Mouse (Mus musculus): Measurements from ENCODE around the gene Dhrs7b. TPM values are rescaled to one million over a fixed set of nuclear protein-coding genes. Genes with fewer than 3 reads are reported as not detected.
"Not testable (repeated sequence)": the region's sequence is repeated elsewhere in the genome, so short reads cannot be mapped to it uniquely, and the experiment has no call there.

Dhrs7b gene
- polyA plus RNA-seq, 1 experiment from 2014 or later: 30.7 TPM

- Histone ChIP-seq H3K4me3 (ENCODE audit: low read depth, low read length) (no peak overlapping the region), H3K27ac (replicated peaks; ENCODE audit: low read depth, low read length) (no peak overlapping the region), H3K4me2 (ENCODE audit: low read depth, low read length) (no peak overlapping the region), H3K4me1 (ENCODE audit: control insufficient read depth, insufficient read depth, low read length) (no peaks in the 10 kb centered on the region), H3K9ac (replicated peaks; ENCODE audit: low read length) (no peak overlapping the region), H3K27me3 (ENCODE audit: control insufficient read depth, insufficient read depth, low read length) (no peaks in the 10 kb centered on the region), H3K9me3 (replicated peaks; ENCODE audit: control insufficient read depth, low read length) (no peaks in the 10 kb centered on the region), H3K36me3 (replicated peaks; ENCODE audit: control insufficient read depth, insufficient read depth, low read depth, low read length) (peaks cover 11% of the 10 kb centered on the region)
- no peak for DNase-seq (ENCODE audit: low spot score)
- 0 out of 2 replicates have a peak, but pooled peaks have one; percentile 74 for ATAC-seq (replicated peaks; ENCODE audit: insufficient number of reproducible peaks, low FRiP score, low TSS enrichment, low read depth)
- 71% methylated on average over 8 of the region's 8 CpGs for WGBS
These were observed 37.5 kb downstream of the Dhrs7b start for GRCm38 (mm10) chr11:60867904-60868303.

GRCm38 (mm10) chr11:60869471-60869870 is 39.0 kb downstream of the Dhrs7b start:
- H3K9me3 ChIP-seq (replicated peaks; ENCODE audit: control insufficient read depth, low read length); H3K27ac ChIP-seq (replicated peaks; ENCODE audit: low read depth, low read length); H3K4me3 ChIP-seq (ENCODE audit: low read depth, low read length); H3K4me1 ChIP-seq (ENCODE audit: control insufficient read depth, insufficient read depth, low read length); ATAC-seq (replicated peaks; ENCODE audit: insufficient number of reproducible peaks, low FRiP score, low TSS enrichment, low read depth); H3K27me3 ChIP-seq (ENCODE audit: control insufficient read depth, insufficient read depth, low read length); H3K4me2 ChIP-seq (ENCODE audit: low read depth, low read length); H3K9ac ChIP-seq (replicated peaks; ENCODE audit: low read length); H3K36me3 ChIP-seq (replicated peaks; ENCODE audit: control insufficient read depth, insufficient read depth, low read depth, low read length); DNase-seq (ENCODE audit: low spot score): not testable (repeated sequence)
- 99% methylated on average over 6 of the region's 6 CpGs for WGBS

GRCm38 (mm10) chr11:60871409-60871808 is 41.0 kb downstream of the Dhrs7b start:
- 81% methylated on average over 4 of the region's 4 CpGs for WGBS
- no peaks in the 10 kb centered on the region for H3K9me3 ChIP-seq (replicated peaks; ENCODE audit: control insufficient read depth, low read length)

GRCm38 (mm10) chr11:60873101-60873500 is 42.7 kb downstream of the Dhrs7b start:
- Histone ChIP-seq H3K9ac (replicated peaks; ENCODE audit: low read length) (no peak overlapping the region), H3K4me3 (ENCODE audit: low read depth, low read length) (no peak overlapping the region), H3K27ac (replicated peaks; ENCODE audit: low read depth, low read length) (no peak overlapping the region), H3K36me3 (replicated peaks; ENCODE audit: control insufficient read depth, insufficient read depth, low read depth, low read length) (no peaks in the 10 kb centered on the region; the same call in 1 of the 2 replicates), H3K9me3 (replicated peaks; ENCODE audit: control insufficient read depth, low read length) (no peaks in the 10 kb centered on the region), H3K27me3 (ENCODE audit: control insufficient read depth, insufficient read depth, low read length) (no peaks in the 10 kb centered on the region), H3K4me2 (ENCODE audit: low read depth, low read length) (no peak overlapping the region), H3K4me1 (ENCODE audit: control insufficient read depth, insufficient read depth, low read length) (peaks cover 5% of the 10 kb centered on the region; the same call in 1 of the 2 replicates)
- DNase-seq (ENCODE audit: low spot score) (no peak), ATAC-seq (replicated peaks; ENCODE audit: insufficient number of reproducible peaks, low FRiP score, low TSS enrichment, low read depth) (no peak)
- 85% methylated on average over 6 of the region's 6 CpGs for WGBS

More at GRCm38 (mm10) chr11:60871409-60871808, 41.0 kb downstream of the Dhrs7b start:
- Histone ChIP-seq H3K4me1 (ENCODE audit: control insufficient read depth, insufficient read depth, low read length) (no peaks in the 10 kb centered on the region), H3K36me3 (replicated peaks; ENCODE audit: control insufficient read depth, insufficient read depth, low read depth, low read length) (no peaks in the 10 kb centered on the region; the same call in none of the 2 replicates), H3K27me3 (ENCODE audit: control insufficient read depth, insufficient read depth, low read length) (no peaks in the 10 kb centered on the region), H3K4me2 (ENCODE audit: low read depth, low read length) (no peak overlapping the region), H3K4me3 (ENCODE audit: low read depth, low read length) (no peak overlapping the region), H3K9ac (replicated peaks; ENCODE audit: low read length) (no peak overlapping the region), H3K27ac (replicated peaks; ENCODE audit: low read depth, low read length) (no peak overlapping the region)
- ATAC-seq (replicated peaks; ENCODE audit: insufficient number of reproducible peaks, low FRiP score, low TSS enrichment, low read depth): no peak
- no peak for DNase-seq (ENCODE audit: low spot score)

- peak; percentile 62 for DNase-seq (ENCODE audit: low spot score)
These were observed 47.7 kb downstream of the Dhrs7b start for GRCm38 (mm10) chr11:60878056-60878612.

GRCm38 (mm10) chr11:60878675-60879294 is 48.4 kb downstream of the Dhrs7b start, which contains the start of gene Tmem11:
Gene Tmem11, minus strand, starts transcription at chr11:60879272.
- Histone ChIP-seq H3K4me3 (ENCODE audit: low read depth, low read length) (peak within 1 kb of the TSS; percentile 96), H3K27ac (replicated peaks; ENCODE audit: low read depth, low read length) (peak within 1 kb of the TSS; percentile 82), H3K27me3 (ENCODE audit: control insufficient read depth, insufficient read depth, low read length) (no peaks in the 10 kb centered on the region), H3K4me1 (ENCODE audit: control insufficient read depth, insufficient read depth, low read length) (peaks cover 5% of the 10 kb centered on the region; the same call in 1 of the 2 replicates), H3K9ac (replicated peaks; ENCODE audit: low read length) (peak within 1 kb of the TSS; percentile 93), H3K9me3 (replicated peaks; ENCODE audit: control insufficient read depth, low read length) (no peaks in the 10 kb centered on the region), H3K36me3 (replicated peaks; ENCODE audit: control insufficient read depth, insufficient read depth, low read depth, low read length) (no peaks in the 10 kb centered on the region; the same call in 1 of the 2 replicates), H3K4me2 (ENCODE audit: low read depth, low read length) (peak within 1 kb of the TSS; percentile 61)
- peak; percentile 99 for DNase-seq (ENCODE audit: low spot score)
- under 1% methylated on average over 59 of the region's 62 CpGs for WGBS
- peak; percentile 99 for ATAC-seq (replicated peaks; ENCODE audit: insufficient number of reproducible peaks, low FRiP score, low TSS enrichment, low read depth)

More at GRCm38 (mm10) chr11:60878056-60878612, 47.7 kb downstream of the Dhrs7b start:
- H3K9ac ChIP-seq (replicated peaks; ENCODE audit: low read length): peak overlapping the region; percentile 93
- peak overlapping the region; percentile 61 for H3K4me2 ChIP-seq (ENCODE audit: low read depth, low read length)
- H3K36me3 ChIP-seq (replicated peaks; ENCODE audit: control insufficient read depth, insufficient read depth, low read depth, low read length): no peaks in the 10 kb centered on the region; the same call in 1 of the 2 replicates
- peaks cover 5% of the 10 kb centered on the region; the same call in 1 of the 2 replicates for H3K4me1 ChIP-seq (ENCODE audit: control insufficient read depth, insufficient read depth, low read length)
- H3K4me3 ChIP-seq (ENCODE audit: low read depth, low read length): peak overlapping the region; percentile 96
- peak overlapping the region; percentile 82 for H3K27ac ChIP-seq (replicated peaks; ENCODE audit: low read depth, low read length)
- ATAC-seq (replicated peaks; ENCODE audit: insufficient number of reproducible peaks, low FRiP score, low TSS enrichment, low read depth): peak; percentile 72
- H3K27me3 ChIP-seq (ENCODE audit: control insufficient read depth, insufficient read depth, low read length): no peaks in the 10 kb centered on the region
- under 1% methylated on average over 43 of the region's 52 CpGs for WGBS
- H3K9me3 ChIP-seq (replicated peaks; ENCODE audit: control insufficient read depth, low read length): no peaks in the 10 kb centered on the region

- DNase-seq (ENCODE audit: low spot score) (peak; percentile 75), ATAC-seq (replicated peaks; ENCODE audit: insufficient number of reproducible peaks, low FRiP score, low TSS enrichment, low read depth) (no peak)
- H3K27ac ChIP-seq (replicated peaks; ENCODE audit: low read depth, low read length): peak overlapping the region; percentile 63; the same call in 1 of the 2 replicates
- peak overlapping the region; percentile 96 for H3K4me3 ChIP-seq (ENCODE audit: low read depth, low read length)
- H3K9ac ChIP-seq (replicated peaks; ENCODE audit: low read length): peak overlapping the region; percentile 62
- no peaks in the 10 kb centered on the region for H3K9me3 ChIP-seq (replicated peaks; ENCODE audit: control insufficient read depth, low read length)
- peaks cover 5% of the 10 kb centered on the region; the same call in 1 of the 2 replicates for H3K4me1 ChIP-seq (ENCODE audit: control insufficient read depth, insufficient read depth, low read length)
- H3K4me2 ChIP-seq (ENCODE audit: low read depth, low read length): peak overlapping the region; percentile 48
- WGBS: 2% methylated on average over 11 of the region's 11 CpGs
- H3K27me3 ChIP-seq (ENCODE audit: control insufficient read depth, insufficient read depth, low read length): no peaks in the 10 kb centered on the region
- no peaks in the 10 kb centered on the region; the same call in 1 of the 2 replicates for H3K36me3 ChIP-seq (replicated peaks; ENCODE audit: control insufficient read depth, insufficient read depth, low read depth, low read length)
These were observed 49.0 kb downstream of the Dhrs7b start for GRCm38 (mm10) chr11:60879423-60879822.

- Histone ChIP-seq H3K9ac (replicated peaks; ENCODE audit: low read length) (no peak overlapping the region), H3K4me3 (ENCODE audit: low read depth, low read length) (no peak overlapping the region), H3K27me3 (ENCODE audit: control insufficient read depth, insufficient read depth, low read length) (no peaks in the 10 kb centered on the region), H3K27ac (replicated peaks; ENCODE audit: low read depth, low read length) (no peak overlapping the region), H3K9me3 (replicated peaks; ENCODE audit: control insufficient read depth, low read length) (no peaks in the 10 kb centered on the region), H3K4me2 (ENCODE audit: low read depth, low read length) (no peak overlapping the region), H3K4me1 (ENCODE audit: control insufficient read depth, insufficient read depth, low read length) (peaks cover 5% of the 10 kb centered on the region; the same call in 1 of the 2 replicates), H3K36me3 (replicated peaks; ENCODE audit: control insufficient read depth, insufficient read depth, low read depth, low read length) (no peaks in the 10 kb centered on the region; the same call in 1 of the 2 replicates)
- ATAC-seq (replicated peaks; ENCODE audit: insufficient number of reproducible peaks, low FRiP score, low TSS enrichment, low read depth) (no peak), DNase-seq (ENCODE audit: low spot score) (no peak)
- WGBS: 94% methylated on average over 4 of the region's 4 CpGs
These were observed 50.1 kb downstream of the Dhrs7b start for GRCm38 (mm10) chr11:60880559-60880958.
